Mouse (Mus musculus) hindbrain, embryonic 16.5 days (tissue): Measurements from ENCODE around the gene Gm11549. TPM values are rescaled to one million over a fixed set of nuclear protein-coding genes. Genes with fewer than 3 reads are reported as not detected.

Experiments used
- ATAC-seq: fragments of 200-750 bp; cut with Nextera tagmentation; 2 replicates; pipeline ENCODE4 v1.8.0; 2017; ENCODE audit warnings: moderate TSS enrichment, moderate library complexity
- H3K27ac ChIP-seq: fragments of 300-500 bp; sonication (generic); 2 replicates; pipeline ENCODE4 v1.5.1; 2014; ENCODE audit warnings: low read depth, mild to moderate bottlenecking, control low read depth, low read length, moderate library complexity
- H3K27me3 ChIP-seq: fragments of 300-500 bp; sonication (generic); replicated peaks from 2 replicates; pipeline ENCODE4 v1.6.1; 2014; ENCODE audit warnings: low read length; ENCODE audit not compliant: control insufficient read depth, insufficient read depth
- H3K36me3 ChIP-seq: fragments of 300-500 bp; sonication (generic); 2 replicates; pipeline ENCODE4 v1.6.1; 2014; ENCODE audit warnings: mild to moderate bottlenecking, low read length, moderate library complexity, mixed read lengths; ENCODE audit not compliant: control insufficient read depth, insufficient read depth
- H3K4me1 ChIP-seq: fragments of 300-500 bp; sonication (generic); 2 replicates; pipeline ENCODE4 v1.6.1; 2014; ENCODE audit warnings: low read depth, low read length; ENCODE audit not compliant: control insufficient read depth, insufficient read depth
- H3K4me2 ChIP-seq: fragments of 300-500 bp; sonication (generic); 2 replicates; pipeline ENCODE4 v1.6.1; 2014; ENCODE audit warnings: mild to moderate bottlenecking, low read length, control low read depth, moderate library complexity
- H3K4me3 ChIP-seq: fragments of 300-500 bp; sonication (generic); 2 replicates; pipeline ENCODE4 v1.5.1; 2014; ENCODE audit warnings: mild to moderate bottlenecking, low read length, control low read depth, moderate library complexity
- H3K9ac ChIP-seq: fragments of 300-500 bp; sonication (generic); 2 replicates; pipeline ENCODE4 v1.6.1; 2014; ENCODE audit warnings: low read depth, mild to moderate bottlenecking, control low read depth, low read length, moderate library complexity
- H3K9me3 ChIP-seq: fragments of 300-500 bp; sonication (generic); 2 replicates; pipeline ENCODE4 v1.6.1; 2014; ENCODE audit warnings: mild to moderate bottlenecking, low read length, moderate library complexity; ENCODE audit not compliant: control insufficient read depth
- WGBS: fragments of 180-500 bp; shearing (Covaris S2); extraction: QIAGEN DNeasy Blood & Tissue Kit; methylation state at CpG from one replicate; pipeline ENCODE4 v1.1.7; 2014; 5-methylcytosine and 5-hydroxymethylcytosine counted together
- microRNA-seq: library from miRNA; unstranded; fragments of <30 nt; microRNA quantifications from one replicate; pipeline ENCODE4, GENCODE M21; 2017
- polyA plus RNA-seq: library from polyadenylated mRNA; unstranded; fragments of >200 nt; fragmentation: Nextera tagmentation; extraction: Ambion mirVana; gene quantifications from 2 replicates; pipeline ENCODE4 v1.2.1, GENCODE M21; 2015

Gm11549 gene
- polyA plus RNA-seq, 1 experiment from 2014 or later: 0.75 TPM

DNA sequence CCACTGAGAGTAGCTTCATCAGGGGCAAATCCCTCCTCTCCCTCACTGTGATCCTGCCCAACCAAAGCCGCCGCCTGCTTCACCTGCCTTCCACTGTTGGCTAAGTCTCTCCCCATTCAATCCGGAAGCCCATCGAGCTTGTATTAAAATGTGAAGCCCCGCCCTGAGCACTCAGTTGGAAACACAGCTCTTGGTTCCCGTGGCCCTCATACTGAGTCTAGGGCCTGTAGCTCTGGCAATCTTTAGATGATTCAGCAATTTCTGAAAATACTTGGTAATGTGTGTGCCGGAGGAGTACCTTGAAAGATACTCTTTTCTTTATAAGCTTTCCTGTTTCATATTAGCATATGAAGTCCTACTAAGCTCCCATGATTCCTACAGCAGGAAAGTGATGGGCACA is 56.1 kb downstream of the Gm11549 start:
- Histone ChIP-seq H3K9ac (no peak overlapping the region), H3K4me3 (no peak overlapping the region), H3K4me2 (no peak overlapping the region), H3K9me3 (no peaks in the 10 kb centered on the region), H3K27ac (no peak overlapping the region), H3K4me1 (no peaks in the 10 kb centered on the region), H3K27me3 (no peaks in the 10 kb centered on the region), H3K36me3 (no peaks in the 10 kb centered on the region)
- ATAC-seq: no peak
- WGBS: 62% methylated on average over 7 of the region's 7 CpGs

Small RNAs within 50 kb of the gene (microRNA-seq; reads per million reads assigned to microRNA genes)
- not detected for gene Mir7009

Other genes starting within 250 kb of the Gm11549 start
- gene Anxa5, start 45.9 kb downstream of the Gm11549 start, polyA plus RNA-seq: 74.7 and 94.7 TPM in 2 replicates
- 0.29 and 0.41 TPM in 2 replicates for gene 1810062G17Rik, start 45.9 kb downstream of the Gm11549 start, polyA plus RNA-seq
- 73.4 and 81.9 TPM in 2 replicates for gene Exosc9, start 30.8 kb upstream of the Gm11549 start, polyA plus RNA-seq
- gene Ccna2, start 50.3 kb upstream of the Gm11549 start, polyA plus RNA-seq: 33.8 and 39.4 TPM in 2 replicates
- gene Bbs7, start 91.7 kb upstream of the Gm11549 start, polyA plus RNA-seq: 23.7 and 25.4 TPM in 2 replicates
- gene Trpc3, start 168.4 kb upstream of the Gm11549 start, polyA plus RNA-seq: 11.3 and 14.6 TPM in 2 replicates